Mouse (Mus musculus): Measurements from ENCODE around the gene Sidt1. TPM values are rescaled to one million over a fixed set of nuclear protein-coding genes. Genes with fewer than 3 reads are reported as not detected.

Sidt1 gene
- total RNA-seq, 2 experiments from 2014 or later: 39.9 to 49.1 TPM

- intact Hi-C loops (cut with DNase I): no loop called here
- DNase-seq (ENCODE audit: extremely low spot score in 1 of 2, low spot score in 2 of 2): no peak
These were observed 68.1 kb downstream of the Sidt1 start for GRCm38 (mm10) chr16:44264916-44265315.

GRCm38 (mm10) chr16:44257476-44257875 lies 75.5 kb downstream of the Sidt1 start:
- DNase-seq (ENCODE audit: extremely low spot score in 1 of 2, low spot score in 2 of 2): no peak
- intact Hi-C loops (cut with DNase I): no loop called here

GRCm38 (mm10) chr16:44254698-44255097 lies 78.3 kb downstream of the Sidt1 start:
- intact Hi-C loops (cut with DNase I): no loop called here
- DNase-seq (ENCODE audit: extremely low spot score in 1 of 2, low spot score in 2 of 2): peak; percentile 50 to 79

- intact Hi-C loops (cut with DNase I): no loop called here
- no peak for DNase-seq (ENCODE audit: extremely low spot score in 1 of 2, low spot score in 2 of 2)
These were observed 79.0 kb downstream of the Sidt1 start for GRCm38 (mm10) chr16:44253797-44254634.

- no peak for DNase-seq (ENCODE audit: extremely low spot score in 1 of 2, low spot score in 2 of 2)
- intact Hi-C loops (cut with DNase I): no loop called here
These were observed 80.3 kb downstream of the Sidt1 start for GRCm38 (mm10) chr16:44252735-44253134.

GRCm38 (mm10) chr16:44249985-44250384 lies 83.0 kb downstream of the Sidt1 start:
- intact Hi-C loops (cut with DNase I): no loop called here
- DNase-seq (ENCODE audit: extremely low spot score in 1 of 2, low spot score in 2 of 2): no peak

GRCm38 (mm10) chr16:44243323-44243722 lies 89.7 kb downstream of the Sidt1 start:
- DNase-seq (ENCODE audit: extremely low spot score in 1 of 2, low spot score in 2 of 2): no peak
- intact Hi-C loops (cut with DNase I): loop anchor here (5.0 kb wide), 1 partner anchor 119 kb away; no protein-coding TSS in a partner anchor

- intact Hi-C loops (cut with DNase I): loop anchor here (5.0 kb wide), 1 partner anchor 120 kb away; no protein-coding TSS in a partner anchor
- peak; percentile 52 to 69 for DNase-seq (ENCODE audit: extremely low spot score in 1 of 2, low spot score in 2 of 2)
These were observed 90.4 kb downstream of the Sidt1 start for GRCm38 (mm10) chr16:44242633-44243032.

GRCm38 (mm10) chr16:44240406-44240805 lies 92.6 kb downstream of the Sidt1 start:
- intact Hi-C loops (cut with DNase I): loop anchor here (5.0 kb wide), 1 partner anchor 122 kb away; no protein-coding TSS in a partner anchor
- DNase-seq (ENCODE audit: extremely low spot score in 1 of 2, low spot score in 2 of 2): no peak

- peak; percentile 28 to 35 for DNase-seq (ENCODE audit: extremely low spot score in 1 of 2, low spot score in 2 of 2)
- intact Hi-C loops (cut with DNase I): no loop called here
These were observed 94.1 kb downstream of the Sidt1 start for GRCm38 (mm10) chr16:44238835-44239263.

- intact Hi-C loops (cut with DNase I): no loop called here
- no peak for DNase-seq (ENCODE audit: extremely low spot score in 1 of 2, low spot score in 2 of 2)
These were observed 95.2 kb downstream of the Sidt1 start for GRCm38 (mm10) chr16:44237836-44238235.

GRCm38 (mm10) chr16:44233019-44233418 lies 100.0 kb downstream of the Sidt1 start:
- intact Hi-C loops (cut with DNase I): no loop called here
- no peak for DNase-seq (ENCODE audit: extremely low spot score in 1 of 2, low spot score in 2 of 2)

- no peak for DNase-seq (ENCODE audit: extremely low spot score in 1 of 2, low spot score in 2 of 2)
- intact Hi-C loops (cut with DNase I): no loop called here
These were observed 106.2 kb downstream of the Sidt1 start for GRCm38 (mm10) chr16:44226706-44227291.

GRCm38 (mm10) chr16:44221463-44221862 lies 111.5 kb downstream of the Sidt1 start:
- no peak for DNase-seq (ENCODE audit: extremely low spot score in 1 of 2, low spot score in 2 of 2)
- intact Hi-C loops (cut with DNase I): no loop called here

- no peak for DNase-seq (ENCODE audit: extremely low spot score in 1 of 2, low spot score in 2 of 2)
- intact Hi-C loops (cut with DNase I): no loop called here
These were observed 116.6 kb downstream of the Sidt1 start for GRCm38 (mm10) chr16:44216417-44216816.

GRCm38 (mm10) chr16:44215513-44215912 lies 117.5 kb downstream of the Sidt1 start:
- intact Hi-C loops (cut with DNase I): no loop called here
- DNase-seq (ENCODE audit: extremely low spot score in 1 of 2, low spot score in 2 of 2): no peak

GRCm38 (mm10) chr16:44212703-44213102 lies 120.3 kb downstream of the Sidt1 start:
- intact Hi-C loops (cut with DNase I): no loop called here
- DNase-seq (ENCODE audit: extremely low spot score in 1 of 2, low spot score in 2 of 2): no peak

GRCm38 (mm10) chr16:44211054-44211414 lies 122.0 kb downstream of the Sidt1 start:
- intact Hi-C loops (cut with DNase I): no loop called here
- no peak for DNase-seq (ENCODE audit: extremely low spot score in 1 of 2, low spot score in 2 of 2)

- no peak for DNase-seq (ENCODE audit: extremely low spot score in 1 of 2, low spot score in 2 of 2)
- intact Hi-C loops (cut with DNase I): no loop called here
These were observed 122.6 kb downstream of the Sidt1 start for GRCm38 (mm10) chr16:44210156-44211053.
